Mouse (Mus musculus): ENCODE results near the gene Csmd2. TPM values are rescaled to one million over a fixed set of nuclear protein-coding genes. Genes with fewer than 3 reads are reported as not detected.
A peak's percentile ranks its signal among the peaks of the same experiment; 100 is the strongest.
"Not testable (repeated sequence)": the region's sequence is repeated elsewhere in the genome, so short reads cannot be mapped to it uniquely, and the experiment has no call there.

Gene Csmd2
- polyA plus RNA-seq, 1 experiment from 2014 or later: 0.05 TPM

DNA sequence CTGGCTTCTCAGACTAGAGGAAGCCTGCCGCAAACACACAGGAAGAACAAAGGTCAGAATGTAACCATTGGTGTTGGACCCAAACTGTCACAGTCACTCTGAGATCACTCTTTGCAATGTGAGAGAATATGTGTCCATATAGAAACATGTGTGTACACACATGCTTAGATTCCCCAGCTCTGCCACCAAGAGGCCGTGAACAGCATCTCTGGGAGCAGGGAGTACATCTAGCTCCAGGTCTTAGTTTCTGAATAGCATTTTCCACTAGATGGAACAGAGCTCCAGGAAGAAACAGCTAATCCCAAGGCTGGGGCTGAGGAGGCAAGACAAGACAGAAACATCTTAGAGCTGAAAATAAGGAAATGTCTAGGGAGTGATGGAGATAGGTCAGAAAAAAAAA lies 512.3 kb downstream of the Csmd2 start:
- H3K9me3 ChIP-seq (ENCODE audit: low read length): no peaks in the 10 kb centered on the region
- H3K27me3 ChIP-seq (replicated peaks; ENCODE audit: insufficient read depth, low read length): no peaks in the 10 kb centered on the region
- H3K27ac ChIP-seq (ENCODE audit: low read length): no peak overlapping the region
- H3K4me3 ChIP-seq (ENCODE audit: low read depth, low read length): no peak overlapping the region
- H3K36me3 ChIP-seq (ENCODE audit: insufficient read depth, low read length): no peaks in the 10 kb centered on the region
- WGBS: 48% methylated on average over 2 of the region's 2 CpGs
- no peak overlapping the region for H3K9ac ChIP-seq (replicated peaks; ENCODE audit: low read depth)
- no peak overlapping the region for H3K4me2 ChIP-seq (replicated peaks; ENCODE audit: low read depth, low read length)
- H3K4me1 ChIP-seq (ENCODE audit: insufficient read depth, low read depth, low read length): no peaks in the 10 kb centered on the region
- no peak for DNase-seq (ENCODE audit: low spot score)
- no peak for TF ChIP-seq EP300 (IDR thresholded peaks at IDR 0.05)
- TF ChIP-seq CTCF (IDR thresholded peaks at IDR 0.05): peak; percentile 16
- no peak for ATAC-seq

DNA sequence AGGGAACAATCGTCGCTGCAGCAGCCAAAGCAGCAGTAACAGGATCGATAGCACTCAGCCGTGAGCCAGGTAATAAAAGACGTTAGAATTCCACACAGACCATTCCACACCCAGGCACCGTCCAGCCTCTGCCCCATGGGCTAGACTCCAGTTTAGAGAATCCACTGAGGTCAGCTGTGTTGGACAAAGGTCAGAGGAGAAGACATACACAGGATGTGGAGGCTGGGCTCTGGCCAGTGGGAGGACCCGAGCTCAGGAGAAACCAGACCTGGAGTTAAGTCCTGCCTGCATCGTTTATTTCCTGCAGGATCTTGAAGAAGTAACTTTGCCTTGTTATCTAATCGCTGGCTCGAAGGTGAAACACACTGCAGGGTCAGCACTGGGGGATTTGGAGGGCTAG lies 519.2 kb downstream of the Csmd2 start:
- H3K4me1 ChIP-seq (ENCODE audit: insufficient read depth, low read depth, low read length): no peaks in the 10 kb centered on the region
- H3K9ac ChIP-seq (replicated peaks; ENCODE audit: low read depth): no peak overlapping the region
- no peaks in the 10 kb centered on the region for H3K36me3 ChIP-seq (ENCODE audit: insufficient read depth, low read length)
- H3K27me3 ChIP-seq (replicated peaks; ENCODE audit: insufficient read depth, low read length): no peaks in the 10 kb centered on the region
- no peak overlapping the region for H3K4me2 ChIP-seq (replicated peaks; ENCODE audit: low read depth, low read length)
- ATAC-seq (no peak), DNase-seq (ENCODE audit: low spot score) (no peak)
- 48% methylated on average over 10 of the region's 10 CpGs for WGBS
- no peak overlapping the region for H3K4me3 ChIP-seq (ENCODE audit: low read depth, low read length)
- no peaks in the 10 kb centered on the region for H3K9me3 ChIP-seq (ENCODE audit: low read length)
- H3K27ac ChIP-seq (ENCODE audit: low read length): no peak overlapping the region
- TF ChIP-seq EP300 (IDR thresholded peaks at IDR 0.05) (no peak), CTCF (IDR thresholded peaks at IDR 0.05) (no peak)

DNA sequence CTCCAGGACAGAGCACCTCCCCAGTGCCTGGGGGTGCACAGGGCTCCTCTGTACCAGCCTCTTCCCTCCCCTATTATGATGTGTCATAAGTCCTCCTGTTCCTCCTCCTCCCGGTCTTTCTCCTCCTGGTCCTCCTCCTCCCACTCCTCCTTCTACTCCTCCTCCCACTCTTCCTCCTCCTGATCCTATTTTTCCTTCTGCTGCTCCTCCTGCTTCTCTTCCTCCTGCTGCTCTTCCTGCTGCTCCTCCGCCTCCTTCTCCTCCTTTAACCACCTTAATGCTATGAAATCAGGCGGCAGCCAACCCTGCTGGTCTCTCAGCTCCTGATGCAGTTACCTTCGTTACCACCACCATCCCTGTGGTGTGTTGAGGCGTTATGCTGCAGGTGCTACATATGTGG lies 522.2 kb downstream of the Csmd2 start:
- TF ChIP-seq EP300 (IDR thresholded peaks at IDR 0.05) (no peak), CTCF (IDR thresholded peaks at IDR 0.05) (no peak)

DNA sequence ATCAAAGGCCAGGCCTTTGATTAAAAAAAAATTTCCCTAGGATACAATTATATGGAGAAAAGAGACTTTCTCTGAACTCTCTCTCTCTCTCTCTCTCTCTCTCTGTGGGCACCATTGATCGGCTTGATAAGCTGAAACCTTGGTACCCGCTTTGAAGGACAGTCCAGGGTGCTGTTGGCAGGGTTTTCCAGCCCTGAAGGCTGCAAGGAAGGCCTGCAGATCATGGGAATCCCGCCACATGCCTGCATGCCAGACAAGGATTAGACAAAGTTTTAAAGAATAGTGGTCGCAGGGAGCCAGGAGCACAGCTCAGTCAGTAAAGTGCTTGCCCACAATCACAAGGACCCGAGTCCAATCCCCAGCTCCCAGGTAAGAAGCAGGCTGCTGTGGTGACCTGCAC lies 526.8 kb downstream of the Csmd2 start:
- Histone ChIP-seq H3K27me3 (replicated peaks; ENCODE audit: insufficient read depth, low read length) (no peaks in the 10 kb centered on the region), H3K9me3 (ENCODE audit: low read length) (no peaks in the 10 kb centered on the region), H3K27ac (ENCODE audit: low read length) (no peak overlapping the region), H3K36me3 (ENCODE audit: insufficient read depth, low read length) (no peaks in the 10 kb centered on the region), H3K4me2 (replicated peaks; ENCODE audit: low read depth, low read length) (no peak overlapping the region), H3K4me1 (ENCODE audit: insufficient read depth, low read depth, low read length) (no peaks in the 10 kb centered on the region), H3K9ac (replicated peaks; ENCODE audit: low read depth) (no peak overlapping the region), H3K4me3 (ENCODE audit: low read depth, low read length) (no peak overlapping the region)
- DNase-seq (ENCODE audit: low spot score) (no peak), ATAC-seq (no peak)
- TF ChIP-seq EP300 (IDR thresholded peaks at IDR 0.05) (no peak), CTCF (IDR thresholded peaks at IDR 0.05) (no peak)
- 78% methylated on average over 5 of the region's 5 CpGs for WGBS

More for the DNA sequence above, 522.2 kb downstream of the Csmd2 start:
- no peak for ATAC-seq
- no peaks in the 10 kb centered on the region for H3K27me3 ChIP-seq (replicated peaks; ENCODE audit: insufficient read depth, low read length)
- no peaks in the 10 kb centered on the region for H3K36me3 ChIP-seq (ENCODE audit: insufficient read depth, low read length)
- H3K9ac ChIP-seq (replicated peaks; ENCODE audit: low read depth): no peak overlapping the region
- H3K4me2 ChIP-seq (replicated peaks; ENCODE audit: low read depth, low read length): no peak overlapping the region
- no peak for DNase-seq (ENCODE audit: low spot score)
- no peak overlapping the region for H3K27ac ChIP-seq (ENCODE audit: low read length)
- H3K4me3 ChIP-seq (ENCODE audit: low read depth, low read length): no peak overlapping the region
- 69% methylated on average over 5 of the region's 5 CpGs for WGBS
- H3K4me1 ChIP-seq (ENCODE audit: insufficient read depth, low read depth, low read length): no peaks in the 10 kb centered on the region
- H3K9me3 ChIP-seq (ENCODE audit: low read length): no peaks in the 10 kb centered on the region

DNA sequence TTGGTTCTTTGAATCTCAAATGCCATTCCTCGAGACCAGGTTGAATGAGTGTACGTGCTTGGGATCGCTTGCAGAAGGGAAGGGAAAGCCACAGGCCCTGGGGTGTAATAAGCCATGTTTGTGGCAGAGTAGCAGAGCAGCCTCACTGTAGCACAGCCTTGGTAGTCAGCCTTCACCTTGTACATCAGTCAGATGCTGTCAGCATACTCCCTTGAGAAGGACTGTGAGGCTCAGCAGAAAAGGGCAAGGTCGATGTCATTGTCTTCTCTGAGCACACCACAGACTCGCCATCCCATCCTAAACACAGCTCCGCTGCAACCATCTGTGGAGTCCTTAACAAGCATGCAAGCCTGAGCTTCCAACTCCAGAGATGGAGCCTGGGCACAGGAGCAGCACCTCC lies 533.6 kb downstream of the Csmd2 start:
- ATAC-seq (no peak), DNase-seq (ENCODE audit: low spot score) (no peak)
- no peaks in the 10 kb centered on the region for H3K27me3 ChIP-seq (replicated peaks; ENCODE audit: insufficient read depth, low read length)
- H3K4me1 ChIP-seq (ENCODE audit: insufficient read depth, low read depth, low read length): no peaks in the 10 kb centered on the region
- H3K36me3 ChIP-seq (ENCODE audit: insufficient read depth, low read length): no peaks in the 10 kb centered on the region
- H3K9me3 ChIP-seq (ENCODE audit: low read length): no peaks in the 10 kb centered on the region
- no peak overlapping the region for H3K4me3 ChIP-seq (ENCODE audit: low read depth, low read length)
- no peak overlapping the region for H3K4me2 ChIP-seq (replicated peaks; ENCODE audit: low read depth, low read length)
- WGBS: 80% methylated on average over 6 of the region's 6 CpGs
- no peak overlapping the region for H3K9ac ChIP-seq (replicated peaks; ENCODE audit: low read depth)
- TF ChIP-seq CTCF (IDR thresholded peaks at IDR 0.05) (no peak), EP300 (IDR thresholded peaks at IDR 0.05) (no peak)
- no peak overlapping the region for H3K27ac ChIP-seq (ENCODE audit: low read length)

DNA sequence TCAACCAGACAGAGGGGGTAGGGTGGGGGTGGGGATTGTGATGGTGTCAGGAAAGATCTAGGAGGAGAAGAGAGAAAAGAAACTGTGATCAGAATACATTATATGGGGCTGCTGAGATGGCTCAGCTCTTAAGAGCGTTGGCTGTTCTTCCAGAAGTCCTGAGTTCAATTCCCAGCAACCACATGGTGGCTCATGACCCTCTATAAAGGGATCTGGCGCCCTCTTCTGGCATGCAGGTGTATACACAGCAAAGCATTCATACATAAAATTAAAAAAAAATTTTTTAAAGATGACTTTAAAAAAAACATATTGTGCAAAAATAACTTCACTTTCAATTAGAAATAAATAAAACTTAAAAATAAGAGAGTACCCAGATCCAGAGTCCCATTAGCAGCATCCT lies 555.7 kb downstream of the Csmd2 start:
- Histone ChIP-seq H3K27me3 (replicated peaks; ENCODE audit: insufficient read depth, low read length) (no peaks in the 10 kb centered on the region), H3K4me1 (ENCODE audit: insufficient read depth, low read depth, low read length) (no peaks in the 10 kb centered on the region), H3K4me2 (replicated peaks; ENCODE audit: low read depth, low read length) (no peak overlapping the region), H3K9ac (replicated peaks; ENCODE audit: low read depth) (no peak overlapping the region), H3K4me3 (ENCODE audit: low read depth, low read length) (no peak overlapping the region), H3K27ac (ENCODE audit: low read length) (no peak overlapping the region), H3K36me3 (ENCODE audit: insufficient read depth, low read length) (no peaks in the 10 kb centered on the region), H3K9me3 (ENCODE audit: low read length) (no peaks in the 10 kb centered on the region)
- TF ChIP-seq EP300 (IDR thresholded peaks at IDR 0.05): no peak
- TF ChIP-seq CTCF (IDR thresholded peaks at IDR 0.05): peak; percentile 58
- DNase-seq (ENCODE audit: low spot score) (peak; percentile 8), ATAC-seq (no peak)
- WGBS: 26% methylated on average over 2 of the region's 2 CpGs

DNA sequence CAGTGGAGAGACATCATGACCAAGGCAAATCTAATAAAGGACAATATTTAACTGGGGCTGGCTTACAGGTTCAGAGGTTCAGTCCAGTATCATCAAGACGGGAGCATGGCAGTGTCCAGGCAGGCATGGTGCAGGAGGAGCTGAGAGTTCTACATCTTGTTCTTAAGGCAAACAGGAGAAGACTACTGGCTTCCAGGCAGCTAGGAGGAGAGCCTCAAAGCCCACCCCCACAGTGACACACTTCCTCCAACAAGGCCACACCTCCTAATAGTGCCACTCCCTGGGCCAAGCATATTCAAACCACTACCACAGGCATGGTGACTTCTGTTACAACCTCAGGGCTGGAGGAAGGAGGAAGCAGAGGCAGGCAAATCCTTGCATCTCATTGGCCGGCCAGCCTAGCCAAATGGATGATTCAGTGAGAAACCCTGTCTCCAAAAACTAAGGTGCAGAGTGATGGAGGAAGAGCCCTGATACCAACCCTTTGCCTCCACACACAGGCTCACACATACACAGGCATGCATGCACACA lies 556.4 kb downstream of the Csmd2 start:
- WGBS: 58% methylated on average over 2 of the region's 2 CpGs
- not testable (repeated sequence) for H3K27me3 ChIP-seq (replicated peaks; ENCODE audit: insufficient read depth, low read length); H3K36me3 ChIP-seq (ENCODE audit: insufficient read depth, low read length); ATAC-seq; H3K4me2 ChIP-seq (replicated peaks; ENCODE audit: low read depth, low read length); H3K4me3 ChIP-seq (ENCODE audit: low read depth, low read length); H3K9me3 ChIP-seq (ENCODE audit: low read length); H3K9ac ChIP-seq (replicated peaks; ENCODE audit: low read depth); DNase-seq (ENCODE audit: low spot score); H3K27ac ChIP-seq (ENCODE audit: low read length); H3K4me1 ChIP-seq (ENCODE audit: insufficient read depth, low read depth, low read length)
